Mouse (Mus musculus) cerebellum, postnatal 4 days (tissue): ENCODE measurements around the gene Ubtd2.
"Not testable (repeated sequence)": the region's sequence is repeated elsewhere in the genome, so short reads cannot be mapped to it uniquely, and the experiment has no call there.

Experiments
- DNase-seq, 2 experiments: peaks; one replicate each; pipeline ENCODE4 v3.0.0; 2022; ENCODE audit warnings: low spot score in 2 of 2, mixed read lengths in 1 of 2

The Ubtd2 gene

GRCm38 (mm10) chr11:32464282-32464681 lies 9.1 kb downstream of the Ubtd2 start:
- DNase-seq: no peak

DNA sequence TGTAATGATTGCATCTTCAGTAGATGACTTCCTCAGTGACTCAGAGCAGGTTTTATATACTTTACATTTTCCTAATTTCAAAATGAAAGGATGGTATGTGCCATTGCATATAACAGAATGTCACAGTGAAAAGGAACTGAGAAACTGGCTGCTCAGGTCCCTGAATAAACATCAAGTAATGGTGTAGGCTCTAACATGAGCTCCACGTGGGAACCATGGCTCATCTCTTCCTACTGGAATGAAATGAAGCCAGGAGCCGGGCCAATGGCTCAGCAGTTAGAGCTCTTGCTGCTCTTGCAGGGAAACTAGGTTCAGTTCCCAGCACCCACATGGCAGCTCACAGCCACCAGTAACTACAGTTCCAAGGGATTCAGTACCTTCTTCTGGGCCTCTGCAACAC lies 16.8 kb downstream of the Ubtd2 start:
- DNase-seq: no peak

DNA sequence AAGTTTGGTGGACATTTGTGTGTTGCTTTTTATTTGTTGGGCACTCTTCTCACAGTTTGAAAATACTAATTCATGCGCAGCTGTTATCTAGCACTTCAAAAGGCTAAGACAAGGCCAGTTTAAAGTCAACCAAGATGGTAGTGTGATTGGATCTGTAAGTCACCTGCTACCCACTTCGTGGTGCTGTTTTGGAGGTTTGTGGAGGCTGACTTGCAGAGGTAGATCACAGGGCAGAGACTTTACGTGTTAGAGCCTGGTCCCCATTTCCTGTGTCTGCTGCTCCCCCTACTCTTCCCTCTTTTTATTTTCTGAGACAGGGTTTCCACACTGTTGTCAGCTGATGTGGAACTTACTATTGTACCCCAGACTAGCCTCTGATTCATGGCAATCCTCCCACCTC lies 19.6 kb downstream of the Ubtd2 start:
- no peak for DNase-seq

DNA sequence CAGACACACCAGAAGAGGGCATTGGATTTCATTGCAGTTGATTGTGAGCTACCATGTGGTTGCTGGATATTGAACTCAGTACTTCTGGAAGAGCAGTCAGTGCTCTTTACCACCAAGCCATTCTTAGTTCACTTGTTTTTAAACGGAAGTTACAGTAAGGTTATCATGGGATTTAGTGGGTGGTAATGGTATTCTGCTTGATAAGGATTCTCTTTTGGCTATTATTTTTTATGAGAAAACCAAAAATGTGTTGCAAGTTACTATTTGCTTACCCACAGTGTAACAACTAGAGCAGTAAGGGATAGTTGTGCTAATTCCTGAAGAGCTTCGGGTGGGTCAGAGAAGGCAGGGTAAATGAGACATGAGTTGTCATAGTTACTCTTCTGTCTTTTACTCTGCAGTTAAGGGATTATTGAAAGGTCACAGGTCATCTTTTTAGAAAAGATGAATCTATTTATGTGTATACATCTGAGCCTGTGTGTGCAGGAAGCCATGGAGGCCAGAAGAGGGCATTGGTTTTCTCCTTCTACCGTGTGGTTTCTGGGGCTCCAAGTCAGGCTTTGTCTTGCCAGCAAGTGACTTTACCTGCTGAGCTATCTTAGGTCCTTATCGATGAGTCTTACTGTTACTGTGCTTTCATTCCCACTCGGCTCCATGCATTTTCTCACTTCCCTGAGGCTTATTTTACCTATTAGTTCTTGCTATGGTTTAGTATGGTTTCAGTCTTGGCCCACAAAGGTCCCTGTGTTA lies 20.5 kb downstream of the Ubtd2 start:
- DNase-seq: no peak

- DNase-seq: no peak
Measured at GRCm38 (mm10) chr11:32481525-32481924, 26.4 kb downstream of the Ubtd2 start.

DNA sequence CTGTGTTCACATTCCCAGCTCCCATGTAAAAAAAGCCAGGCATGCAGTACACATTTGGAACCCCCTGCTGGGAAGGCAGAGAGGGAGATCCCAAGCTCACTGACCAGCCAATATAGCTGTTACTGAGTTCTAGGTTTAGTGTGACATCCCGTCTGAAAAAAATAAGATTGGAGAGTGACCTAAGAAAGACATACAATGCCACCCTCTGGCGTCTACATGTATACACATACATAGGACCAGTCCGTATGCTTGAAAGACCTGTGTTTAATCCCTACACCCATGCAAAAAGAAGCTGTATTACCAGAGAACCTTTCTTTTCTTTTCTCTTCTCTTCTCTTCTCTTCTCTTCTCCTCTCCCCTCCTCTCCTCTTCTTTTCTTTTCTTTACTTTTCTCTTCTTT lies 30.1 kb downstream of the Ubtd2 start:
- no peak for DNase-seq

DNA sequence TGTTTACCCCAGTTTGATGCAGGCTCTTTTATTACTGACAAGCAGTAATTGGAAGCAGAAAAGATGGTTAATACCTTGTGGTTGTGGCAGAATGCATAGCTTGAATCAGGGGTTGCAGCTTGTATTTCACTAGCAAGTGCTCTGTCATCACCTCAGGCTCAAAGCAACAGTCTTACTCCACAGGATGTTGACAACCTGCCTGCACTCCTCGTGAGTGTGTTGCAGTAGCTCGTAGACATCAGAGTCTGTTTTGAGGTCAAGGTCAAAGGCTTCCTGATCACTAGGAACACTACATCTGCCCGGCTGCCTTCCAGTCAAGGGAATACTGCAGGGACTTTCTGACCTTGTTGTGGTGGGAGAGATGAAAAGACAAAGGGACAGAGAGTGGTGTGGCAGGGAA lies 31.5 kb downstream of the Ubtd2 start:
- no peak for DNase-seq

- no peak for DNase-seq
Measured at GRCm38 (mm10) chr11:32487501-32487900, 32.3 kb downstream of the Ubtd2 start.

GRCm38 (mm10) chr11:32488344-32488743 lies 33.2 kb downstream of the Ubtd2 start:
- no peak for DNase-seq

DNA sequence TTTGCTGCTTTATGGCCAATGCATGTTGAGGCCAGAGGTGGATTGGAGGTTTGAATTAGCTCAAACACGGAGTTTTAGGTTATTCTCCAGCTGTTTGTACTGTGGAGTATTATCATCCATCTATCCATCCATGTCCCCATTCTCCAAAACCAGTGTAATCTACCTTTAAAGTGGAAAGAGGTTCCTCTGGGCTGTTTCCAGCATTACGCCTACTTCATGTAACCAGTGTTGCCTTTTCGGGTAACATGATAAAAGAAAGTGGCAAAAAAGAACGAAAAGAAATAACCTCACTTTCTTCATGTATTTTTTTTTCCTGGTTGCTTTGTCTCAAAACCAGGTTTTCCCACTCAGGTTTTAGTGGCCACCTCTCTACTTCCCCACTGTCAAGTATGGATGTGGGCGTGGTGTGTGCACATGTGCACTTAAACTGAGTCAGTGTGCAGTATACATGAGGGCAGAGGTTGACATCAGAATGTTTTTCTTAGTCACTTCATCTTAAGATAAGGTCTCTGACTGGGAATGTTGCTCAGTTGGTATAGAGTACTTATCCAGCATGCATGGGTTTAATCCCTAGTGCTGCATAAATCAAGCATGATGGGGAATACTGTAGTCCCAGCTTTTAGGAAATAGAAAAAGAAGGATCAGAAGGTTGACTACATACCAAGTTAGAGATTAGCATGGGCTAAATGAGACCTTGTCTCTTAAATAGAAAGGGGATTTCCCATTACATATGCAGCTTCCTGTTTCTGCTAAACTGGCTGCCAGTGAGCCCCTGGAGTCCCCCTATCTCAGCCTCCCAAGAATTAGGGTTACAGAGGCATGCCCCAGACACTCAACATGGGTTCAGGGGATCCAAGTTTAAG lies 33.9 kb downstream of the Ubtd2 start:
- DNase-seq: no peak

- DNase-seq: no peak
Measured at GRCm38 (mm10) chr11:32491079-32491478, 35.9 kb downstream of the Ubtd2 start.

- DNase-seq: no peak
Measured at GRCm38 (mm10) chr11:32493312-32493711, 38.1 kb downstream of the Ubtd2 start.

DNA sequence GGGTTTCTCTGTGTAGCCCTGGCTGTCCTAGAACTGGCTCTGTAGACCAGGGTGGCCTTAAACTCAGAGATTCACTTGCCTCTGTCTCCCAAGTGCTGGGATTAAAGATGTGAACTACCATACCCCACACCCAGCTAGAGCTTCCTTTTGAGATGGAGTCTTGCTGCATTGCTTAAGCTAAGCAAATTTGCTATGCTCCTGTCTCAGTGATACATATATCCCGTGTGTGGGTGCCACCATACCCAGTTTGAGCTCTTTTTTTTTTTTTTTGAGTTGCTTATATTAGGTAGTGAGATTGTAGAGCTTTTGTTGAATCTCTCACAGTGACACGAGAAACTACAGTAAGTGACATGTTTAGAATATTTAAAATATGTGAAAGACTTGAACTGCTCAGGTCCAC lies 40.1 kb downstream of the Ubtd2 start:
- no peak for DNase-seq

- DNase-seq: peak in 1 of 2 experiments; percentile 17
Measured at GRCm38 (mm10) chr11:32498757-32499535, 43.8 kb downstream of the Ubtd2 start.

GRCm38 (mm10) chr11:32499931-32500330 lies 44.8 kb downstream of the Ubtd2 start:
- DNase-seq: no peak

DNA sequence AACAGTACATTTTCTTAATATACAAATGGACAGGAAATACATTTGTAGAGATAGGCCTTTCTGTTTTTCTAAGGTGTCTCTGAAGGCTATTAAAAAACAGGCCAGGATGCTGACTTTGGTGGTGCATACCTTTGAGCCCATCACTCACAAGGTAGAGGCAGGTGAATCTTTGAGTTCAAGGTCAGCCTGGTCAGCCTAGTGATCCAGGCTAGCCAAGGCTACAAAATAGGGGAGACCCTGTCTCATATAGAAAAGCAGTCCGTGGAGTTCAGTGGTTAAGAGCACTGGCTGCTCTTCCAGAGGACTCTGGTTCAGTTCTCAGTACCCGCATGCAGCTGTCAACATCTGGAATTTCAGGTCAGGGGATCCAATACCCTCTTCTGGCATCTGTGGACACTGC lies 48.5 kb downstream of the Ubtd2 start:
- no peak for DNase-seq

- no peak for DNase-seq
Measured at GRCm38 (mm10) chr11:32505091-32505739, 50.0 kb downstream of the Ubtd2 start.

- no peak for DNase-seq
Measured at GRCm38 (mm10) chr11:32510930-32511329, 55.8 kb downstream of the Ubtd2 start.

GRCm38 (mm10) chr11:32514853-32515252 lies 59.7 kb downstream of the Ubtd2 start:
- DNase-seq: not testable (repeated sequence)

- DNase-seq: no peak
Measured at GRCm38 (mm10) chr11:32516091-32516490, 60.9 kb downstream of the Ubtd2 start.

DNA sequence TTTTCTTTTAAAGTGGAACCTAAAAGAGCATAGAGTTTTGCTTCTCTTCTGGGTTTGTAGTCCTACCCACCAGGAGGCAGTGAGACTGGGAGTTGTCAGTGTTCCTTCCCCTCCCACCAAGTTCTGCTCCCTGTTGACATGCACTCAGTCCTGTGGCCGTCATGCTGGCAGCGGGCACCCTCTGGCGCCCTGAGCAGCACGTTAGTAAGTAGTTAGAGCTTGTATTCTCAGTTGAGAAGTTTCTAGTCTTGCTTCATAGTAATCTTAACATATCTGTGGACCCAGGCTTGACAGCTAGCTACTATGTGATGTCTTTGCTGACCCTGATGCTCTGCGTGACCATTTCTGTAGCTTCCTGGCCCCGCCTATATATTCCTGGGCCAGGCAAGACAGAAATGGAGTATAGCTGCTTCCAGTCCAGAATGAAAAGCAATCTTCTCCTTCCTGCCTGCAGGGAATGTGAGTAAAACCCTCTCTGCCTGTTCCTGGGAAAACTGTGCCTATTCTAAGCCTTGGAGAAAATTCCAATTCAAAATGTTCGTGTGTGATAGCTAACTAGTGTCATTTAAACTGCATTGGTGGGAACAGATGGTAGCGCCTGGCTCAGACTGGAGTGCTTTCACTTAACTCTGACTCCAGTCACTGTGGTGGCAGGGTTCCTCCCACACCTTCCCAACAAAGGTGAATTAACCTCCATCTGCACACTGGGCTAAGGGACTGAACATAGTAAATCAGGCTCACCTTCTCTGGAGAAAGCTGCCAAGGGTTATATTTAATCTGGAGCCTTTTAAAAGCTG lies 61.9 kb downstream of the Ubtd2 start:
- DNase-seq: no peak
